In genomic region chr5:31820801-31821200, GRCm38 (mm10) we compare ENCODE assay signal across 10 mouse cellular contexts.
"Had no signal": no experiment of that assay in that cellular context is flagged by ENCODE, and none has a peak within 500 bp of the region (broad histone marks: within the 10 kb centered on the region; RNA-seq: fewer than 3 reads in every experiment).

No protein-coding gene starts in this region.

- H3K27me3 ChIP-seq: liver, embryonic 13.5 days had no signal

- DNase-seq: kidney, adult 18-20 months; kidney, postnatal 36 days; liver, embryonic 13.5 days; lung, adult 2 months; lung, postnatal 14 days; lung, postnatal 4 days; midbrain, embryonic 14.5 days had no signal

- H3K4me1 ChIP-seq: liver, embryonic 13.5 days had no signal

- H3K36me3 ChIP-seq: liver, embryonic 13.5 days had no signal

- H3K27ac ChIP-seq: kidney, postnatal 0 days; liver, embryonic 13.5 days had no signal

- H3K4me3 ChIP-seq: liver, embryonic 13.5 days had no signal

- ATAC-seq: inflammation-experienced regulatory T-cells, adult 6 months; intestine, embryonic 16.5 days had no signal
